Mouse (Mus musculus) frontal cortex, postnatal 25 days (tissue): Measurements from ENCODE around the gene Cyp4f15.
"Not testable (repeated sequence)": the region's sequence is repeated elsewhere in the genome, so short reads cannot be mapped to it uniquely, and the experiment has no call there.

ENCODE experiments used
- DNase-seq, 2 experiments: peaks; one replicate each; pipeline ENCODE4 v3.0.0; 2022; ENCODE audit warnings: low spot score in 2 of 2

The Cyp4f15 gene

GRCm38 (mm10) chr17:32685048-32685750 is at the start of gene Cyp4f15:
Cyp4f15 (plus strand) TSS chr17:32685627.
- DNase-seq, result peak in 1 of 2 experiments; percentile 25

DNA sequence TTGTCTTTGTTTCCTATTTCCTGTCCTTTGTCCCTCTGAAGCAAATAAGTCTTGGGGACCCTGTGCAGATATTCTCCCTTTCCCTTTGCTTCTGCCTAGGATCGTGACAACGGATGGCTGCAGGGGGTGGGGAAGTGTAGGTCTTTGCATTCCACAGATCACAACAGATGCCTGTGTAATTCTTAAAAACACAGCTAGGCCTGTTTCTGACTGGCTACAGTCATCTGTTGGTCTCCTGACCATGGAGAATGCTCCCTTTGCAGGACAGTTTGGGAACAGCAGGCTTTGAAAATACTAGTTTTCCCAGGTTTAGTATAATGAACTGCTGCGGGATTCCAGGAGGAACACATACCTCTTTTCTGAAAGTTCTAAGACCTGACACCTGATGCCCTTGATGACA is 49.1 kb upstream of the Cyp4f15 start:
- no peak for DNase-seq

GRCm38 (mm10) chr17:32637151-32637550 is 48.3 kb upstream of the Cyp4f15 start:
- DNase-seq, result no peak

- no peak for DNase-seq
These were observed 38.8 kb upstream of the Cyp4f15 start for GRCm38 (mm10) chr17:32646631-32647030.

- no peak for DNase-seq
These were observed 31.6 kb upstream of the Cyp4f15 start for GRCm38 (mm10) chr17:32653860-32654259.

DNA sequence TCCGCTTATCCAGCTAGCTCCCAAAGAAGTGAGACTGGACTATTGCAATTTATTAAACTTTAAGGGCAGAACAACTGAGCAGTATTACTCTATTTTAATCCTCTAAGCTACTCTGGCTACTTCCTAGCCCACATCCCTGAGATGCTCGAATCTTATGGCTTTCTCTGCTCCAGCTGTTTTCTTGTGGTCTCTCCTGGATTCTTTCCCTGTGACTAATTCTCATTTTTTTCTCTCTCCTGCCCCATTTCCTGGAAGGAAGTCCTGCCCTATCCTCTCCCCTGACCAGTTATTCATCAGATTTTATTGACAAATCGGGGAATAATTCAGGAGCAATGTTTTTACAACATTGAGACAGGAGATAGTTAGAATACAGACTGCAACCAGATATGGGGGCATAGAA is 28.4 kb upstream of the Cyp4f15 start:
- DNase-seq, result no peak

DNA sequence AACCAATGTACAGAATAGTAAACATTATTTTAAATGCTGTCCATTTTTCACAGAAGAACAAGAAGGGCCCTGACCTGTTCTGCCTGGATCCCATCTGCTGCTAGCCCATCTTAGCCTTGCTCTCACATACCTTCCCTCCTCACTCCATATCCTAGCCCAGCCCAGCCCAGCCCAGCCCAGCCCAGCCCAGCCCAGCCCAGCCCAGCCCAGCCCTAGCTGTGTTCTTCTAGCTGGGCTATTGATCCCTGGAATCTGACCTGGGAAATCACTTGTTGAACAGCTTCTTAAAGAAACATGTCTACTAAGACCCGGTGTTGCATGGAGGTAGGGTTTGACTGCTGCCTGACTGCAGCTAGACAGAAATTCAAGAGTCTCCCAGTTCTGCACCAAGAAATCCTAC is 27.2 kb upstream of the Cyp4f15 start:
- DNase-seq, result no peak

DNA sequence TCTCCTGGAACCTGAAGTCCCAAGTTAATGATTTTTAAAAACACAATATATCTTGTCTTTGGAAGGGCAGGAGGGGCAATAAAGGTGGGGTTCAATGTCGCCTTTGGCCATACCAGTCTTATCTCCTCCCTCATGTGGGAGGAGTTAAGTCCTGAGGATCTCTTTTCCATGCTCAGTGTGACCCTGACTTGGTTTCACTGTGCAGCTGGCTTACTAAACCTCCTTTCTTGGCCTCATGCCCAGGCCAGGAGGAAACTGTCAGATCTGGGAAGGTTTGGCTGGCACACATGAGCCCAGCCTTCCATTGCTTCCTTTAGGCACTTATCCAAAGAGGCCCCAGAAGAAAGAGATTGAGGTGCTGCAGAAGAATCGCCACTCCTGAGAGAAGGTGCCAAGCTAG is 26.7 kb upstream of the Cyp4f15 start, which contains the start of gene Cyp4f40:
Cyp4f40 (plus strand) TSS at position 189 of the 400 bp plus-strand sequence.
- DNase-seq, result no peak

DNA sequence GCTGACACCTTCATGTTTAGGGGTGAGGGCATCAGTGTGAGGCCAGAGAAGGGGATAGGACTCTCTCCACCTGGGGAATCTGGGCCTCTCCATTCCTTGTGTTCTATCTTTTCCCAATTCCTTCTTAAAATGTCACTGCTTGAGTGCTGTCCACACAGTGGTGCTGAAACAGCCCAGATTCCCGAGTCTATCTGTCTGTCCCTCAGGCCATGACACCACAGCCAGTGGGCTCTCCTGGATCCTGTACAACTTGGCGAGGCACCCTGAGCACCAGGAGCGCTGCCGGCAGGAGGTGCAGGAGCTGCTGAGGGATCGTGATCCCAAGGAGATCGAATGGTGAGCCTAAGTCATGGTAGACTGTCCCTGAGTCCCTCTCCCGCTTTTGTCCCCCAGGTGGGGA is 11.5 kb upstream of the Cyp4f15 start:
- no peak for DNase-seq

- DNase-seq, result no peak
These were observed 9.3 kb upstream of the Cyp4f15 start for GRCm38 (mm10) chr17:32676040-32676635.

- DNase-seq, result peak; percentile 11 to 19
These were observed 5.0 kb upstream of the Cyp4f15 start for GRCm38 (mm10) chr17:32680404-32680803.

DNA sequence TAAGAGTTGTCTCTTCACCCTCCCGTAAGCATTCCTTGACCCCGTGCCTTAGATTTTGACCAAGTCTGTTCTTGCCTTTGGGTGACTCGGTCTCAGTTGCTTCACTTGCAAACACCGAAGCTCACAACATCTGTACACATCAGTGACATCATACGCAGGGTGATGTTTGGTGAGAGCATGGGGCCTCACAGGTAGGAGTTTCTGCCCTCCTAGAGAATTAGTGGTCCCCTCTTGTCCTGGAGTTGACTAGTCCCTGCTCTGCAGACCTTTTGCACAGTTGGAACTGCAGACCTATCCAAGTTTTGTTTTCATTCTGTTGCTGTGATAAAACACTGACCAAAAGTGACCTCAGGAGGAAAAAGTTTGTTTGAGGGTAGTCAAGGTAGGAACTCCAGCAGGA is 1.3 kb downstream of the Cyp4f15 start:
- DNase-seq, result no peak

DNA sequence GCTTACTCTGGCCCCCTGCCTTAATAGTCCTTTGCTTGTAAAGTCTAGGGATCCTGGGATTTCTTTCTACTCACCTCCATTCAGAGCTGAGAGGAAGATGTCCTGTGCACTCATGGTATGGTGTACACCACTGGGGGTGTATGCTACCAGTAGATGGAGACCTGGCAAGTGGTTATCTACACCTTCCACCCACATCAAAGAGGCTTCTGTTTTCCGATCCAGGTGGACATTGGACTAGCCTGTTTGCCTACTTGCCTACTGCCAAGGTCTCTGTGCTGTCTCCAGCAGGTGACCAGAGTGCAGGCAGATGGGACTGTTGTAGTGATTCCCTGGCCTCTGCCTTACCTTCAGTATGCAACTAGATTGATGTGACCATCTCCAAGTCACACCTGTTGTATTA is 5.5 kb downstream of the Cyp4f15 start:
- DNase-seq, result no peak

GRCm38 (mm10) chr17:32702826-32703225 is 17.4 kb downstream of the Cyp4f15 start:
- DNase-seq, result no peak

DNA sequence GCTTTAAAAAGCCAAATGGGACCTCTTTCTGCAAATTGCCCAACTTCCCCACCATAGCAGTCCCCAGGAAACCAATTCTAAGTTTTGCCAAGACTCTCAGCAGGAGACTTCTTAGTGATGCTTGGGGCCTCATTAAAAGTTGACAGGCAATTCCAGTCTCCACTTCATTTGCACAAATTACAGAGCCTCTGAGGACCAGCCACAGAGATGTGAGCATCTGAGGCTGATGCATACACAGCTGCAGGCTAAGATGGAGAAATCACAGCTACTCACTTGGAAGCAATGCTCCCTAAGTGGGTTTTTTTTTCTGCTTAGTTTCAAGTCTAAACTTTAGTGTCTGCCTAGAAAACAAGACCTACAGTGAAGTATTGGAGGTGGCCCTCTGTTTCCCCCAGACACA is 25.1 kb downstream of the Cyp4f15 start:
- DNase-seq, result not testable (repeated sequence)

DNA sequence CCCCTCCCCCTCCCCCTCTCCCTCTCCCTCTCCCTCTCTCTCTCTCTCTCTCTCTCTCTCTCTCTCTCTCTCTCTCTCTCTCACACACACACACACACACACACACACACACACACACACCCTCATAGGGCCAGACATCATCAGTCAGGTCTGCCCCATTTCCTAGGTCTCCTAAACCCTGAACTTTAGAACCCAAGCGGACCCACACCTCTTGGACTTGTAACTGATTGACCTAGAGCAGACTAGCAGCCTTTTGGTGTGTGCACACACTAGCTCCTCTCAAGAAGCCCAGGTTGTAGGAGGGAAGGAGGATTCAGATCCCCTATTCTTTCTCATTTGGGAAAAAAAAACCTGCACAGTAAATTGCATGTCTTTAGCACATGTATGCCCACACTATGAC is 36.7 kb downstream of the Cyp4f15 start:
- not testable (repeated sequence) for DNase-seq

GRCm38 (mm10) chr17:32722771-32723170 is 37.3 kb downstream of the Cyp4f15 start:
- no peak for DNase-seq

- DNase-seq, result not testable (repeated sequence)
These were observed 40.9 kb downstream of the Cyp4f15 start for GRCm38 (mm10) chr17:32726360-32726759.

- no peak for DNase-seq
These were observed 43.6 kb downstream of the Cyp4f15 start for GRCm38 (mm10) chr17:32729029-32729428.

DNA sequence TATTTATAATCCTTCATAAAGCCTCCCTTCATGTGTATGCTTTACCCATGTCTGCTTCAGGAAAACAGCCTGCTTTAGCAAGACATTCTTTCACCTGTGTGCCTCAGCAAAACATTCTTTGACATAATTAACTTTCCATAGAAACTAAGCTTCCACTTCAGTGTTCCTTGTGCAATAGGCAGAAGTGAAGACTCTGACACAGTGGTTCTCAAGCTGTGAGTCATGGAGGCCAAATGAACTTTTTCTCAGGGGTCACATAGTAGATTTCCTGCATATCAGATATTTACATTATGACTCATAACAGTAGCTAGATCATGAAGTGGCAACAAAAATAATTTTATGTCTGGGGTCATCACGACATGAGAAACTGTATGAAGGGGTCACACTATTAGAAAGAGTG is 53.0 kb downstream of the Cyp4f15 start:
- DNase-seq, result no peak

GRCm38 (mm10) chr17:32741057-32741456 is 55.6 kb downstream of the Cyp4f15 start:
- DNase-seq, result no peak

DNA sequence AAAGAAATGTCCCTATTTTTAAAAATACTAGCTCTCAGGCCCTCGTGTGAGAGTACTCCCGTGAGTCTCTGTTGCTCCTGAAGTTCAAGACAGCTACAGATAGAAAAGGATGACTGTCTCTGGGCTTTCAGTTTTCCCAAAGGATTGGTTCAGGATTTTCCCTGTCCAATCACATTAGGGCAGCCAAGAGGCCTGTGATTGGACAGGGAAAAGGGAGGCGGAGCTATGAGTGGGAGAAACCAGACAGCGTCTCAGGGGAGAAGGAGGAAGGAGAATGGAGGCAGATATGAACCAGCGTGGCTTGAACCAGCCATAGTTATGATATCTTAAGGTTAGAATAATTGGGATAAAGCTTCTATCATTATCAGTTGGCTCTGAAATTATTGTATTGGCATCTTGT is 65.2 kb downstream of the Cyp4f15 start:
- no peak for DNase-seq
